Mouse (Mus musculus): ENCODE measurements at regions not wholly inside any gene's neighbourhood (a gene's known extent, or its start where the extent isn't known, plus 50 kb on each side); places are given as distances from the start of the nearest gene placed in this dataset.

- Histone ChIP-seq H3K27me3 (ENCODE audit: control insufficient read depth, insufficient read depth, insufficient read length) (no peaks in the 10 kb centered on the region), H3K36me3 (ENCODE audit: control insufficient read depth, insufficient read depth) (no peaks in the 10 kb centered on the region), H3K79me2 (ENCODE audit: control insufficient read depth, insufficient read depth) (no peaks in the 10 kb centered on the region), H3K4me3 (no peak overlapping the region), H3K4me2 (ENCODE audit: low read depth) (no peak overlapping the region), H3ac (ENCODE audit: control insufficient read depth, insufficient read length) (no peak overlapping the region)
- no peak for TF ChIP-seq USF1 (IDR thresholded peaks at IDR 0.05; ENCODE audit: low read depth)
- TF ChIP-seq E2F4 (IDR thresholded peaks at IDR 0.05; ENCODE audit: insufficient read depth) = no peak
- TF ChIP-seq MYOD1 (IDR thresholded peaks at IDR 0.05; ENCODE audit: control insufficient read depth in 1 of 3, insufficient read length in 2 of 3, low read depth in 2 of 3) = no peak
- no peak for TF ChIP-seq POLR2A (IDR thresholded peaks at IDR 0.05; ENCODE audit: insufficient read length, low read depth)
- no peak for TF ChIP-seq SRF (IDR thresholded peaks at IDR 0.05; ENCODE audit: control insufficient read depth, insufficient read length, low read depth)
- no peak for TF ChIP-seq REST (IDR thresholded peaks at IDR 0.05; ENCODE audit: insufficient read depth, insufficient read length)
- no peak for TF ChIP-seq TCF3 (IDR thresholded peaks at IDR 0.05; ENCODE audit: insufficient read length, low read depth)
Measured at GRCm38 (mm10) chr6:135518710-135519437, 156.5 kb downstream of the Emp1 start.

- Histone ChIP-seq H3K27me3 (ENCODE audit: control insufficient read depth, insufficient read depth, insufficient read length) (no peaks in the 10 kb centered on the region), H3K4me2 (ENCODE audit: low read depth) (no peak overlapping the region), H3K36me3 (ENCODE audit: control insufficient read depth, insufficient read depth) (no peaks in the 10 kb centered on the region), H3ac (ENCODE audit: control insufficient read depth, insufficient read length) (no peak overlapping the region), H3K4me3 (no peak overlapping the region), H3K79me2 (ENCODE audit: control insufficient read depth, insufficient read depth) (no peaks in the 10 kb centered on the region)
- TF ChIP-seq CEBPB (IDR thresholded peaks at IDR 0.05; ENCODE audit: insufficient read depth, poor library complexity, severe bottlenecking) (no peak), TCF3 (IDR thresholded peaks at IDR 0.05; ENCODE audit: insufficient read length, low read depth) (no peak), TCF12 (IDR thresholded peaks at IDR 0.05; ENCODE audit: insufficient read depth, poor library complexity, severe bottlenecking) (no peak), SRF (IDR thresholded peaks at IDR 0.05; ENCODE audit: control insufficient read depth, insufficient read length, low read depth) (no peak), MAX (IDR thresholded peaks at IDR 0.05; ENCODE audit: low read depth) (no peak), E2F4 (IDR thresholded peaks at IDR 0.05; ENCODE audit: insufficient read depth) (no peak), REST (IDR thresholded peaks at IDR 0.05; ENCODE audit: insufficient read depth, insufficient read length) (no peak), POLR2AphosphoS2 (IDR thresholded peaks at IDR 0.05; ENCODE audit: insufficient read length, low read depth) (no peak), MYOD1 (IDR thresholded peaks at IDR 0.05; ENCODE audit: control insufficient read depth in 1 of 3, insufficient read length in 2 of 3, low read depth in 2 of 3) (no peak)
Measured at GRCm38 (mm10) chr6:135519438-135519803, 157.1 kb downstream of the Emp1 start.

- no peaks in the 10 kb centered on the region for H3K79me2 ChIP-seq (ENCODE audit: control insufficient read depth, insufficient read depth)
- no peaks in the 10 kb centered on the region for H3K36me3 ChIP-seq (ENCODE audit: control insufficient read depth, insufficient read depth)
- no peaks in the 10 kb centered on the region for H3K27me3 ChIP-seq (ENCODE audit: control insufficient read depth, insufficient read depth, insufficient read length)
- no peak overlapping the region for H3K4me3 ChIP-seq
- H3ac ChIP-seq (ENCODE audit: control insufficient read depth, insufficient read length) = no peak overlapping the region
- TF ChIP-seq E2F4 (IDR thresholded peaks at IDR 0.05; ENCODE audit: insufficient read depth) (no peak), MYOG (IDR thresholded peaks at IDR 0.05; ENCODE audit: control insufficient read depth in 1 of 3, insufficient read depth in 1 of 3, insufficient read length in 2 of 3, low read depth in 2 of 3) (no peak), CEBPB (IDR thresholded peaks at IDR 0.05; ENCODE audit: insufficient read depth, poor library complexity, severe bottlenecking) (no peak), MAX (IDR thresholded peaks at IDR 0.05; ENCODE audit: low read depth) (no peak), USF1 (IDR thresholded peaks at IDR 0.05; ENCODE audit: low read depth) (no peak), TCF3 (IDR thresholded peaks at IDR 0.05; ENCODE audit: insufficient read length, low read depth) (no peak), TCF12 (IDR thresholded peaks at IDR 0.05; ENCODE audit: insufficient read depth, poor library complexity, severe bottlenecking) (no peak), SRF (IDR thresholded peaks at IDR 0.05; ENCODE audit: control insufficient read depth, insufficient read length, low read depth) (no peak), POLR2AphosphoS2 (IDR thresholded peaks at IDR 0.05; ENCODE audit: insufficient read length, low read depth) (no peak), REST (IDR thresholded peaks at IDR 0.05; ENCODE audit: insufficient read depth, insufficient read length) (no peak), MYOD1 (IDR thresholded peaks at IDR 0.05; ENCODE audit: control insufficient read depth in 1 of 3, insufficient read length in 2 of 3, low read depth in 2 of 3) (no peak), POLR2A (IDR thresholded peaks at IDR 0.05; ENCODE audit: insufficient read length, low read depth) (no peak)
- no peak overlapping the region for H3K4me2 ChIP-seq (ENCODE audit: low read depth)
Measured at GRCm38 (mm10) chr6:135520868-135521267, 158.5 kb downstream of the Emp1 start.

GRCm38 (mm10) chr6:135524886-135525285 is 162.5 kb downstream of the Emp1 start:
- Histone ChIP-seq H3ac (ENCODE audit: control insufficient read depth, insufficient read length) (no peak overlapping the region), H3K4me2 (ENCODE audit: low read depth) (no peak overlapping the region), H3K36me3 (ENCODE audit: control insufficient read depth, insufficient read depth) (no peaks in the 10 kb centered on the region), H3K27me3 (ENCODE audit: control insufficient read depth, insufficient read depth, insufficient read length) (no peaks in the 10 kb centered on the region), H3K79me2 (ENCODE audit: control insufficient read depth, insufficient read depth) (no peaks in the 10 kb centered on the region), H3K4me3 (no peak overlapping the region)
- TF ChIP-seq E2F4 (IDR thresholded peaks at IDR 0.05; ENCODE audit: insufficient read depth) (no peak), TCF12 (IDR thresholded peaks at IDR 0.05; ENCODE audit: insufficient read depth, poor library complexity, severe bottlenecking) (no peak), MAX (IDR thresholded peaks at IDR 0.05; ENCODE audit: low read depth) (no peak), REST (IDR thresholded peaks at IDR 0.05; ENCODE audit: insufficient read depth, insufficient read length) (no peak), POLR2AphosphoS2 (IDR thresholded peaks at IDR 0.05; ENCODE audit: insufficient read length, low read depth) (no peak), TCF3 (IDR thresholded peaks at IDR 0.05; ENCODE audit: insufficient read length, low read depth) (no peak), MYOD1 (IDR thresholded peaks at IDR 0.05; ENCODE audit: control insufficient read depth in 1 of 3, insufficient read length in 2 of 3, low read depth in 2 of 3) (no peak), MYOG (IDR thresholded peaks at IDR 0.05; ENCODE audit: control insufficient read depth in 1 of 3, insufficient read depth in 1 of 3, insufficient read length in 2 of 3, low read depth in 2 of 3) (no peak), SRF (IDR thresholded peaks at IDR 0.05; ENCODE audit: control insufficient read depth, insufficient read length, low read depth) (no peak), CEBPB (IDR thresholded peaks at IDR 0.05; ENCODE audit: insufficient read depth, poor library complexity, severe bottlenecking) (no peak), USF1 (IDR thresholded peaks at IDR 0.05; ENCODE audit: low read depth) (no peak), POLR2A (IDR thresholded peaks at IDR 0.05; ENCODE audit: insufficient read length, low read depth) (no peak)

All from myocyte (in vitro differentiated cells).